Mouse (Mus musculus): ENCODE measurements around the gene Kat2a. TPM values are rescaled to one million over a fixed set of nuclear protein-coding genes. Genes with fewer than 3 reads are reported as not detected.

Gene Kat2a
- polyA plus RNA-seq, 2 experiments: 55.8 to 70.8 TPM

GRCm38 (mm10) chr11:100757566-100757965, 45.3 kb upstream of the Kat2a start:
- Histone ChIP-seq H3K4me2 (replicated peaks; ENCODE audit: low read depth, low read length, severe bottlenecking) (no peak overlapping the region), H3K36me3 (ENCODE audit: control insufficient read depth, insufficient read depth, low read length) (no peaks in the 10 kb centered on the region), H3K27ac (replicated peaks; ENCODE audit: low read depth, low read length) (no peak overlapping the region), H3K4me1 (ENCODE audit: control insufficient read depth, insufficient read depth, low read length) (no peaks in the 10 kb centered on the region), H3K4me3 (replicated peaks; ENCODE audit: low read length) (no peak overlapping the region), H3K9me3 (ENCODE audit: control insufficient read depth, low read length) (no peaks in the 10 kb centered on the region), H3K9ac (ENCODE audit: low read depth, low read length, severe bottlenecking) (no peak overlapping the region), H3K27me3 (ENCODE audit: control insufficient read depth, insufficient read depth, low read length) (peaks cover 41% of the 10 kb centered on the region)
- 88% methylated on average over 12 of the region's 12 CpGs for WGBS
- TF ChIP-seq POLR2A (IDR thresholded peaks at IDR 0.05; ENCODE audit: borderline replicate concordance, extremely low read depth, insufficient read depth, insufficient read length): no peak
- DNase-seq (ENCODE audit: low spot score) (no peak), ATAC-seq (ENCODE audit: low FRiP score, low read depth) (no peak)

GRCm38 (mm10) chr11:100756476-100756875, 44.2 kb upstream of the Kat2a start:
- 56% methylated on average over 6 of the region's 6 CpGs for WGBS
- no peak for ATAC-seq (ENCODE audit: low FRiP score, low read depth)
- Histone ChIP-seq H3K27me3 (ENCODE audit: control insufficient read depth, insufficient read depth, low read length) (peaks cover 31% of the 10 kb centered on the region), H3K4me3 (replicated peaks; ENCODE audit: low read length) (no peak overlapping the region), H3K36me3 (ENCODE audit: control insufficient read depth, insufficient read depth, low read length) (no peaks in the 10 kb centered on the region), H3K9me3 (ENCODE audit: control insufficient read depth, low read length) (no peaks in the 10 kb centered on the region), H3K4me1 (ENCODE audit: control insufficient read depth, insufficient read depth, low read length) (no peaks in the 10 kb centered on the region), H3K4me2 (replicated peaks; ENCODE audit: low read depth, low read length, severe bottlenecking) (no peak overlapping the region), H3K27ac (replicated peaks; ENCODE audit: low read depth, low read length) (no peak overlapping the region), H3K9ac (ENCODE audit: low read depth, low read length, severe bottlenecking) (no peak overlapping the region)
- no peak for DNase-seq (ENCODE audit: low spot score)
- TF ChIP-seq POLR2A (IDR thresholded peaks at IDR 0.05; ENCODE audit: borderline replicate concordance, extremely low read depth, insufficient read depth, insufficient read length): no peak

- WGBS: 82% methylated on average over 3 of the region's 3 CpGs
- TF ChIP-seq POLR2A (IDR thresholded peaks at IDR 0.05; ENCODE audit: borderline replicate concordance, extremely low read depth, insufficient read depth, insufficient read length): no peak
- no peaks in the 10 kb centered on the region for H3K36me3 ChIP-seq (ENCODE audit: control insufficient read depth, insufficient read depth, low read length)
- ATAC-seq (ENCODE audit: low FRiP score, low read depth) (no peak), DNase-seq (ENCODE audit: low spot score) (no peak)
- no peaks in the 10 kb centered on the region for H3K9me3 ChIP-seq (ENCODE audit: control insufficient read depth, low read length)
- peaks cover 15% of the 10 kb centered on the region for H3K27me3 ChIP-seq (ENCODE audit: control insufficient read depth, insufficient read depth, low read length)
- no peak overlapping the region for H3K27ac ChIP-seq (replicated peaks; ENCODE audit: low read depth, low read length)
- no peak overlapping the region for H3K9ac ChIP-seq (ENCODE audit: low read depth, low read length, severe bottlenecking)
- H3K4me1 ChIP-seq (ENCODE audit: control insufficient read depth, insufficient read depth, low read length): no peaks in the 10 kb centered on the region
- H3K4me2 ChIP-seq (replicated peaks; ENCODE audit: low read depth, low read length, severe bottlenecking): no peak overlapping the region
- H3K4me3 ChIP-seq (replicated peaks; ENCODE audit: low read length): no peak overlapping the region
Observed at GRCm38 (mm10) chr11:100754693-100755057, 42.4 kb upstream of the Kat2a start.

GRCm38 (mm10) chr11:100754021-100754692, 41.9 kb upstream of the Kat2a start:
- Histone ChIP-seq H3K27ac (replicated peaks; ENCODE audit: low read depth, low read length) (no peak overlapping the region), H3K4me1 (ENCODE audit: control insufficient read depth, insufficient read depth, low read length) (no peaks in the 10 kb centered on the region), H3K36me3 (ENCODE audit: control insufficient read depth, insufficient read depth, low read length) (no peaks in the 10 kb centered on the region), H3K4me2 (replicated peaks; ENCODE audit: low read depth, low read length, severe bottlenecking) (no peak overlapping the region), H3K9me3 (ENCODE audit: control insufficient read depth, low read length) (no peaks in the 10 kb centered on the region), H3K4me3 (replicated peaks; ENCODE audit: low read length) (no peak overlapping the region), H3K9ac (ENCODE audit: low read depth, low read length, severe bottlenecking) (no peak overlapping the region), H3K27me3 (ENCODE audit: control insufficient read depth, insufficient read depth, low read length) (peaks cover 10% of the 10 kb centered on the region)
- no peak for TF ChIP-seq POLR2A (IDR thresholded peaks at IDR 0.05; ENCODE audit: borderline replicate concordance, extremely low read depth, insufficient read depth, insufficient read length)
- DNase-seq (ENCODE audit: low spot score) (no peak), ATAC-seq (ENCODE audit: low FRiP score, low read depth) (no peak)
- WGBS: 88% methylated on average over 12 of the region's 12 CpGs

GRCm38 (mm10) chr11:100752294-100752693, 40.0 kb upstream of the Kat2a start:
- WGBS: 23% methylated on average over 10 of the region's 10 CpGs
- no peak for TF ChIP-seq POLR2A (IDR thresholded peaks at IDR 0.05; ENCODE audit: borderline replicate concordance, extremely low read depth, insufficient read depth, insufficient read length)
- H3K27me3 ChIP-seq (ENCODE audit: control insufficient read depth, insufficient read depth, low read length): no peaks in the 10 kb centered on the region

More at GRCm38 (mm10) chr11:100752294-100752693, 40.0 kb upstream of the Kat2a start:
- H3K4me1 ChIP-seq (ENCODE audit: control insufficient read depth, insufficient read depth, low read length): no peaks in the 10 kb centered on the region
- no peak overlapping the region for H3K27ac ChIP-seq (replicated peaks; ENCODE audit: low read depth, low read length)
- H3K9me3 ChIP-seq (ENCODE audit: control insufficient read depth, low read length): no peaks in the 10 kb centered on the region
- H3K4me2 ChIP-seq (replicated peaks; ENCODE audit: low read depth, low read length, severe bottlenecking): no peak overlapping the region
- DNase-seq (ENCODE audit: low spot score) (no peak), ATAC-seq (ENCODE audit: low FRiP score, low read depth) (no peak)
- no peak overlapping the region for H3K4me3 ChIP-seq (replicated peaks; ENCODE audit: low read length)
- H3K9ac ChIP-seq (ENCODE audit: low read depth, low read length, severe bottlenecking): no peak overlapping the region
- H3K36me3 ChIP-seq (ENCODE audit: control insufficient read depth, insufficient read depth, low read length): no peaks in the 10 kb centered on the region

Measured in limb, embryonic 14.5 days (tissue).